Mouse (Mus musculus) urinary bladder, adult 2 months (tissue): ENCODE measurements around the gene Timm10b. TPM values are rescaled to one million over a fixed set of nuclear protein-coding genes. Genes with fewer than 3 reads are reported as not detected.

Experiments
- DNase-seq: peaks from one replicate; pipeline ENCODE4 v3.0.0; 2022; ENCODE audit warnings: low spot score
- polyA plus RNA-seq: library from polyadenylated mRNA; depleted of rRNA; stranded (reverse); fragments of >200 nt; gene quantifications from 2 replicates; pipeline ENCODE4 v1.2.3, GENCODE M21; 2012; rRNA removed

The Timm10b gene
- polyA plus RNA-seq, 1 experiment, result 108 TPM

DNA sequence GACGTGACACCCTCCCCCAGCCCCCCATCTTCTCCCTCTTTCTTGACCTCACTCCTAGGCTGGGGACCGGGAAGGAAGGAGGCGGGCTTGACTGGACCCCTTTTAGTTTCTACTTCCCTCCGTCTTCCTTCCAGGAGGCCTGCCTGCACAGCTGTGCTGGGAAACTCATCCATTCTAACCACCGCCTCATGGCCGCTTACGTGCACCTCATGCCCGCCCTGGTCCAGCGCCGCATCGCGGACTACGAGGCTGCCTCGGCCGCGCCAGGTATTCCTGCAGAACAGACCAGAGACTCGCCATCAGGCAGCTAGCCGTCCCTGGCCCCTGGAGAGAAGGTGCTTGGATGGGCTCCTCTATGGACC lies 1.0 kb downstream of the Timm10b start:
- DNase-seq, result peak; percentile 33

DNA sequence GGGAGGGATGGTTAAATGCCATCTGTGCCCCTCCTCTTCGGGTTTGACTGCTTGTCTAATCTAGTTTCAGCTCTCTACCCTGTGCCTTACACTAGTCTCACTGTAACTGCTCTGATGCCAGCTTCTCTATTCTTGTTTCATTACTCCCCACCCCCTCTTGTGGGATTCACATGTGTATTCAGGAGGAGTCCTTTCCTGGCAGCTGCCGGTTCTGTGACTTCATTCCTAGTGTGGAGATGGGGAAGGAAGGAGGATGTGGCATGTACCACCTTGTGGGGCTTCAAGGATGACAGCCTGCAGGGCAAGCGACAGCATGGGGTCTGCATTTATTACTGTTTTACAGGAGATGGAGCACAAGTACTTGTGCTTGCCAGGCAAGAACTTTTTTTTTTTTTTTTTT lies 2.1 kb downstream of the Timm10b start:
- no peak for DNase-seq

DNA sequence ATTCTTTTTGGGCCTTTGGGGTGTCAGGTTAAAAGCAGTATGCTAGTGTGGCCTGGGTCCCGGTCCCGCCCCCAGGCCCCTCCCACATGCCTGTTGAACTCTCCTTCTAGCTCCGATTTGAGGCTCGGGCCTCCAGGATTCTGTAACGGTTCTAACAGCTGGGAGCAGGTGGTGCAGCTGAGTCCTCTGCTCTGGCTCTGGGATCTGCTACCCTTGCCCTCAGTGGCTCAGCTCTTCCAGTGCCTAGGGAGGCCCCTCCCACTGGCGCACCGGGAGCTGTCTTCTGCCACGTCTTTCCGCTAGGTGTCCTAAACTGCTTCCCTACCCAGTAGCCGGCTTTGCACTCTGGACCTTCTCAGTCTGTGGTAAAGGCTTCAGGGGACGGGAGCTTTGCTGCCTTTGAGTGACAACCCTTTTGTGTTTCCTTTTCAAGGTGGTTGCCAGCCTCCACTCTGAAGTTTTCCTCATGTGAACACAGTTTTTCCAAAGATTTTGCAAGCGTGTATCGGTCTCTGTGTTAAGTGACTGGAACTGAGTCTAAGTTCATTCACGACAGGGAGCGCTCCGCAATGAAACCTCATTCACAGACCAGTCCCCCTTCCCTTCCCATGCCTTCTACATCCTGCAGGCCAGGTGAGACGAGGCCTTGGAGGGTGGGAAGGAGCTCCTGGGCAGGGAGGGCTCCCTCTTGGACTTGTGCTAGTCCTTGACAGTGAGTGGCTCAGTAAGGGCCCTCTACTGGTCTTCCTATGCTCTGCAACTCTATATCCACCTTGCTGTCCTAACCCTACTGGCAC lies 11.0 kb downstream of the Timm10b start, which contains the start of gene Dnhd1:
Dnhd1 (plus strand) TSS at position 189 of the 797 bp plus-strand sequence.
- DNase-seq, result peak; percentile 58

DNA sequence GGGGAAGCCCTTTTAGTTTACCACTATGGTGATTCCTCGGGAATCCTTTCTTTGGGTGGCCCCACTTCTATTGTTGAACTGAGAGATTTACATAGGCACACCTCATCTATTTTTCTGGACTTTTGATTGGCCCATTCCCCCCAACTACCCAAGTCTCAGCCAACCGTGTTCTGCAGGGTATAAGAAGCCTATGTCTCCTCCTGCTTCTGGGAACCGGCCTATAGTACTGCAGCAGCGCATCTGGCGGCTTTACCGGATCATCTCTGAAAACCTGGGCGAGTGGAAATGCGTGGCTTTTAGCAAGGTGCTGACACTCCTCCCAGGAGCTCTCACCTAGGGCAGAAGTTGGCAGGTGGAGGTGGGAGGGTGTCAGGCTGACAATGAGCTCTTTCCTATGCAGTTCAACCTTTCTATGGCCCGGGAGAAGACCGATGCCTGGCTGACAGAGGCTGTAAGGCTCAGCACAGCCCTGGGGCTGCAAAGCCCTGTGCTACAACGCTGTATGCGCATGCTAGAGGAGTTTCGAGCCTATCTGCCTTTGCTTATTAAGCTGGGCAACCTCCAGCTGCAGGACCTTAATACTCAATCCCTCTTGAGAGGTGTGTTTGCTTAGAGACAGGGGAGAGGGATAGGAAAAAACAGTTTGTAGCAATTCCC lies 45.8 kb downstream of the Timm10b start:
- no peak for DNase-seq

DNA sequence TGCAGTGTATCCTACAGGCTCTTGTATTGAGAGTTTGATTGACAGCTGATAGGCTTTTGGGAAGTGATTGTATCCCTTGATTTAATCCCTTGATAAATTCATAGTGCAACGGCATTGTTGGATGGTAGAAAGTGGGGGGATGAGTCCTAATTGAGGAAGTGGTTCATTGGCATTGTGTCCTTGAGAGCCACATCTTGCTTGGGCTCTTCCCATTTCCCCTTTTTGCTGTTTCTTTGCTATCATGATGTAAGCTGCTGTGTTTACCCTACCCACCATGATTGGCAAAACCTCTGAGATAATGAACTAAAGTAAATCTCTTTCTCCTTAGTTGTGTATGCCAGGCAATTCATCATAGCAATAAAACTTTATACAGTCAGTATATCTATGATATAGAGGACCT lies 51.0 kb downstream of the Timm10b start:
- DNase-seq, result no peak

Other genes starting within 250 kb of the Timm10b start
- gene Fam160a2, start 240.0 kb upstream of the Timm10b start, polyA plus RNA-seq, result 28.4 and 31.5 TPM in 2 replicates
- 0.04 and 0.10 TPM in 2 replicates for gene Cnga4, start 235.5 kb upstream of the Timm10b start, polyA plus RNA-seq
- gene Cckbr, start 214.3 kb upstream of the Timm10b start, polyA plus RNA-seq, result not detected in 2 replicates
- gene Cavin3, start 157.8 kb upstream of the Timm10b start, polyA plus RNA-seq, result 209 and 233 TPM in 2 replicates
- 31.3 and 38.4 TPM in 2 replicates for gene Smpd1, start 85.7 kb upstream of the Timm10b start, polyA plus RNA-seq
- 36.9 and 42.2 TPM in 2 replicates for gene Apbb1, start 58.4 kb upstream of the Timm10b start, polyA plus RNA-seq
- gene Hpx, start 39.9 kb upstream of the Timm10b start, polyA plus RNA-seq, result 1.6 and 2.1 TPM in 2 replicates
- 57.0 and 64.8 TPM in 2 replicates for gene Trim3, start 6.5 kb upstream of the Timm10b start, polyA plus RNA-seq
- gene Arfip2, start 360 bp downstream of the Timm10b start, polyA plus RNA-seq, result 92.6 and 125 TPM in 2 replicates
- 49.2 and 53.0 TPM in 2 replicates for gene Gm45799, start 496 bp downstream of the Timm10b start, polyA plus RNA-seq
- 5.1 and 5.5 TPM in 2 replicates for gene Dnhd1, start 10.8 kb downstream of the Timm10b start, polyA plus RNA-seq
- 488 and 618 TPM in 2 replicates for gene Ilk, start 96.5 kb downstream of the Timm10b start, polyA plus RNA-seq
- 17.0 and 17.1 TPM in 2 replicates for gene Rrp8, start 97.3 kb downstream of the Timm10b start, polyA plus RNA-seq
- gene Taf10, start 104.3 kb downstream of the Timm10b start, polyA plus RNA-seq, result 150 and 171 TPM in 2 replicates
- gene Tpp1, start 112.2 kb downstream of the Timm10b start, polyA plus RNA-seq, result 130 and 144 TPM in 2 replicates
- gene Dchs1, start 147.6 kb downstream of the Timm10b start, polyA plus RNA-seq, result 4.4 and 7.4 TPM in 2 replicates
- gene Mrpl17, start 171.0 kb downstream of the Timm10b start, polyA plus RNA-seq, result 218 and 233 TPM in 2 replicates